Mouse (Mus musculus): ENCODE measurements around the gene Mmp11.

DNA sequence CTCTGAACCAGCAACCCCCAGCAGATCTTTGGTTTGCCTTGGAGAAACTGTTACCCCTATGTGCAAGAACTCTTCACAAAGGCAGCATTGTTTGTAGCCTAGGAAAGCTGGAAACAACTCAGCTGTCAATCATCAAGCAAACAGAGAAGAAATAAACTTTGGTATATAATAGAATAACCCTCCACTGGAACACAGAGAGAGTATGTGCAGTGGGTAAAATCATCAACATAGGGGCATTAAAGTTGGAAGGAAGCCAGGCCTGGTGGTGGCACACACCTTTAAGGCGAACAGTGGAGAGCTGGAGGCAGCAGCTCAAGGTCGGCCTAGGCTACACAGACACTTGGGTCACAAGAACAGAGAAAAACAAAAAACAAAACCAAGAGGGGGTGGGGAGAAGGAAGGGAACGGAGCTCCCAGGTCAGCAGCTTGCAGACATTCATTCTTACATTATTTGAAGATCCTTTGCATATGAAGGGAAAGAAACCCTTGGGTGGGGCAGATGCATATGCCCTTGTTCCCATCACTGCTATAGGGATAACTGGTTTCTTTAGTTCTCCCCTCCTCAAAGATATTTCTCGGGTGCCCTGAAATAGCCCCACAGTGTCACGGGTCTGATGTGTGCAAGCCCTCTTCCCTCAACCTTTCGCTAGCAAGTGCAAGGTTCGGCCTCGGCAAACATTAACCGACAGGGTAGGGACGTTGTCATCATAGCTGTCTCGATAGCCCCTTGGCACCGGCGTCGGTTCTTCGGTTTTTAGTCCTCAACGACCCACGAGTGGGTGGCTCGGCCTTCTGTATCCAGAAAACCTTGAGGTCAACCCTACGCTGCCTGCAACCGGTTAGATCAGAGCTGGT lies 54.5 kb downstream of the Mmp11 start:
- TF ChIP-seq CTCF (IDR thresholded peaks at IDR 0.05; ENCODE audit: control insufficient read depth, insufficient read depth, insufficient replicate concordance, low read depth, low read length): no peak
- TF ChIP-seq POLR2A (IDR thresholded peaks at IDR 0.05; ENCODE audit: control insufficient read depth, low read depth, low read length): no peak
